Mouse (Mus musculus) urinary bladder, adult 2 months (tissue): Measurements from ENCODE around the gene C330007P06Rik. TPM values are rescaled to one million over a fixed set of nuclear protein-coding genes. Genes with fewer than 3 reads are reported as not detected.

Source experiments
- DNase-seq: peaks from one replicate; pipeline ENCODE4 v3.0.0; 2022; ENCODE audit warnings: low spot score
- polyA plus RNA-seq: library from polyadenylated mRNA; depleted of rRNA; stranded (reverse); fragments of >200 nt; gene quantifications from 2 replicates; pipeline ENCODE4 v1.2.3, GENCODE M21; 2012

Gene C330007P06Rik
- polyA plus RNA-seq, 1 experiment, result 15.9 TPM

DNA sequence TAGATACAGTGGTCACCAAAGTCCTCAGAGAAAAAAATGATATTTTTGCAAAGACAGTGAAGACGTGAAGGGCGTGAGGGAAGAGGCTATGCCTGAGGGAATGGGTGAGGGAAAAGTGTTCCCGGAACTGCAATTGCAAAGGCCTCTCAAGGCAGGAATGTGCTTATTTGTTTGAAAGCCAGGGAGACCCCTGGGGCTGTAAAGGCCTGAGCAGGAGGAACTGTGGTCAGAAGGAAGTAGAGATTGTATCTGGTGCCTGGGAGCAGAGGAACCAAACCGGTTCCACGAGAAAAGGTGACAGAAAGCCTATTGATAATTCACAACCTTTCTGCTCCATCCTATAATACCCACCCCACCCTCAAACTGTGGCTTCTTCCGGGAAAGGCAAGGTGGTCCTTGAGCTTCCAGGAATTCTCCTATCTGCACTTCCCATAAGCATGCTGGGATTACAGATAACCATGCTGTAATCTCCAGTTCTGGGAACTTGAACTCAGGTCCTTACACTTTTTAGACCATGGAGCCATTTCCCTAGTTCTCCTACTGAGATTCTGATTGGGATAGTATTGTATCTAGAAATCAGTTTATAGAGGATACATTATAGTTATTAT lies 36.7 kb downstream of the C330007P06Rik start:
- DNase-seq, result no peak

DNA sequence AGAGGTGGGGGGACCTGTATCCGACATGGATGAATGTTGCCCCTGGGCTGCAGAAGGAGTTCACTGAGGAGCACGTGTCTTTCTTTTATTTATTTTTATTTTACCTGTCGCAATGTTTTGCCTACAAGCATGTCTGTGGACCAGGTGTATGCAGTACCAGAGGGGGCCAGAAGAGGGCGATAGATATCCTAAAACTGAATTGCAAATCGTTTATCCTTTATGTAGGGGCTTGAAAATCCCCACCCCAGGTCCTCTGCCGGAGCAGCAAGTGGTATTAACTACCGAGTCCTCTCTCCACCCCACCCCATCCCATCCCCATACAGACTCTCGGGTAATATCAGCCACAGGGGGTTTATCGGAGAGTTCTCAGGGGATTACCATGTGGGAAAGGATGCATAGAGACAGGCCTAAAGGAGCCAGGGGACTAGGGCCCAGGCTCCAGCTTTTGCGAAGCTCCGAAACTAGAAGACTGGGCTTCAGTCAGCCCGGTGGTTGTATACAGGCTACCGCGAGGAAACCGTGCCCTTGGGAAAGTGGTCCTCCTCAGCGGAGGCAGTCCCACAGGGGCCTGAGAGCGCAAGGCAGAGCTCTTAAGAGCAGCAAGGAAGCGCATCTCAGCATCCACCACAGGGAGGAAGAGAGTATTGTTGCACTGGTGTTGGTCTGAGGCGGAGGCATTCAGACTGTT lies 40.4 kb downstream of the C330007P06Rik start:
- peak; percentile 44 for DNase-seq

DNA sequence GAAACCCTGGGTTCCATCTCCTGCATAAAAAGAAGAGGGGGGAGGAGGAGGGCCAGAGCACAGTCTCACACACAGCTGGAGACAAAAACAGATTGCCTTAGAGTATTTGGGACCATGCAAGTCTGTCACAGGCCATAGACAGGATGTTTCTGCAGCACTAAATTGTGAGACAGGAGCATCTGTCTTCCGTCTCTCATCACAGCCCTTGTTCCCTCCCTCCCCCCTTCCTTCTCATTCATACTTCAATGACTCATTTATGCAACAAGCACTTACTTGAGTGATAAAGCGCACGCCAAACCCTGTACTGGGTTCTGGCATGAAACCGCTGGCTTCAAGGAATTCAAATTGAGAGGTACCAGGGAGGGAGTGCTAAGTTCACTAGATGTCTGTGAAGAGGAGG lies 42.3 kb downstream of the C330007P06Rik start:
- no peak for DNase-seq

DNA sequence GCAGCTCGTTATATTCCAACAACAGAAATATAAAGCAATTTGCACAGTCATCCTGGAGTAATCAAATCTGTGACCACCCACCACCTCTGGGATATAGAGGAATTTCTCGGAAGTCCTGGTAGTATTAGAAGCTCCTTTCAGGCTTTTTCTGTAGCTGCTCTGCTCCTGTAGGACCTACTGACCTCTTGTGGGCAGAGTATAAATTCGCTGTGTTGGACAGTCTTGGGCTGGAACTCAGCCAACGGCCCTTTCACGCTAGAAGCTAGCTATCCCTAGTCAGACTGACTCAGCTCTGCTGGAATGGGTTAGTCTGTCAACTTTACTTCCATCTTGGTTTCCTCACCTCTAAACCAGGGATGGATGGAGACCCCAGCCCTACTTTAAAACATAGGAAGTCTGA lies 43.6 kb downstream of the C330007P06Rik start:
- DNase-seq, result no peak

DNA sequence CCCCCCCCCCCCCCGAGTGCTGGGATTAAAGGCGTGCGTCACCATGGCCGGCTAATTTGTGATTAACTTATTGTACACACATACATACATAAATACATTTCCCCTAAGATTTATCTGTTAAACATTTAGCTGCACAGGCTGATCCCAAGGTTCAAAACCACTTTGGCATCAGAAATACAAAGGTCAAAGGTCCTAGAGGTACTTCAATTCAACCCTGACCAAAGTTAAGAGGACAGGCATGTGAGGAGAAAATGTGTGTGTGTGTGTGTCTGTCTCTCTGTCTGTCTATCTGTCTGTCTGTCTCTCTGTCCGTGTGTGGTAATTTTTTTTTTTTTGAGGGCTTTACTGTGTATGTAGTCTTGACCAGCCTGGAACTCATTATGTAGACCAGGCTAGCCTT lies 47.0 kb downstream of the C330007P06Rik start:
- DNase-seq, result no peak

DNA sequence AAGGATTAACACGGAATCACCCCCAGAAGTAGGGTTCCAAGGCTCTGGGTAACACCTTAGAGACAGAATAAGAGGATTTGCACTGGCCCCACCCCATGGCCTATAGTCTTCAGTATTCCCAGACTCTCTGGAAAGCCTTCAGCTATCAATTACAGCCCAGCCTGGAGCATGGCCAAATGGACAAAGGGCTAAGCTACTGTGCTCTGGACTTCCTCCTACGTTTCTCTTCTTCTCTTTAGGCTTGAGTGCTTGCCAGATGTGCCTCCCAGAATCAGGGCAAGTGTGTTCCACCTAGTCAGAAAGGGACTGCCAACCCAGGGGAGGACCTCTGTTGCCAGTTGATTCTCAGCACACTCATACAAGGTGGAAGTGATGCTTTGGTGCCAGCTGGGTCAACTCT lies 48.9 kb downstream of the C330007P06Rik start:
- DNase-seq, result no peak

DNA sequence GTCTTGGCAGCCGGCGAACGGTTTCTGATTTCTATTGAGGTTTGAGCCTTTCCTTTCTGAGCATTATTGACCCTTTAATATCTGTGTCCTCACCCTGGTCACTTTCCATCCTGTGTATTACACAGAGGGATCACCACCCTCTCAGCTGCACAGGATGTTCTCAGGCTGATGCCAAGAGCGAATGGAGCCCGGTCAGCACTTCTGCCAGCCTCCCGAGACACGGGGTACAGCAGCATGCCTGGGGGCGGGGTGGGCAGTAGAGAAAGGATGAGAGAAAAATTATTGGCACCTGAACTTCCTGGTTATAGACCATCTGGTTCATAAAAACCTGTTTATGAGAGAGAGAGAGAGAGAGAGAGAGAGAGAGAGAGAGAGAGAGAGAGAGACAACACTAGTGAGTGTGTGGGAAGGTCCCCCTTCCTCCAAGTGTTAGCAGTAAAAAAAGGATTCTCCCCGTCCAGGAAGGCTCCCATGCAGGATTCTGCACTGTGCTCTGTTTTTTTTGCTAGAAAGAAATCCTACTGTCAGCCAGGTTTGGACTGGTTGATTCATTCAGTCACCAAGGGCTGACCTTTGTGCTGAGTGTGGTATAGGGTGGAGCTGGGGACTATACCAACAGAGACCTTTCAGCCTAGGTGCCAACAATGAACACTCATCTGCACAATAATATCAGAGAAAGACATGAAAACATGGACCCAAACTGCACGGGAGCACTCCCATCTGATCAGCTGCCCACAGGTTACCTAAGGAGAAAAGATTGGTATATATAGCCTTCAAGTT lies 49.8 kb downstream of the C330007P06Rik start:
- DNase-seq, result no peak

DNA sequence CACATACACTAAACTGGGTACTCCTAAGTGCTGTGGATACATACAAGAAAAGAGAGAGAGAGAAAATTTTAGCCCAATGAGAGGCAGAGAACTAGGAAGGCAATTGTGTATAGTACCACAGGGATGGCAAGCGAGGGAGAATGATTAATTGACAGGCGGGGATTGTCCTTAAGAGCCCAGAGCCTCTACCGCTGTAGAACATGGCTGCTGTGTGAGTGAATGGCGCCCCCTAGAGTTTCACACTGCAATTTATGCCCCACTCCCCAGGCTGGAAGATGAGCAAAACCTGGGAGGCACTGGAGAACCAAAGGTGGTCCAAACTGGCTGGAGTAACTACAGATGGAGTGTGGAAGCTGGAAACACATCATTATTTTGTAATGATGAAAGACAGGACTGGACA lies 53.7 kb downstream of the C330007P06Rik start:
- no peak for DNase-seq

DNA sequence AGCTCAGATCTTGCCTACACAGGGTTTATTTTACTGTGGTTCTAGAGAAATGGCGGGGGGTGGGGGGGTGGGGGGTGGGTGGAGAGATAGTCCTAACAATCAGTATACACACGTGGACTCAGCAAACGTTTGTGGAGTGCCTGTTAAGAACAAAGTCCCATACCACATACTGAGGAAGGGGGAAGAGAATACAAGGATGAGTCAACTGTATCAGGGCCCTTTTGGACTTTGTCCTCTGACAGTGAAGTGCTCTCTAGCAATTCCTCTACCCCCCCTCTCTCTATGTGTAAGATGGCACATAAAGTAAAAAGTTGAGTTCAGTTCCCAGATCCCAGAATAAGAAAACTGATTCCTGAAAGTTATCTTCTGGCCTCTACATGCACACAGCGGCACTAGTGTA lies 54.3 kb downstream of the C330007P06Rik start:
- no peak for DNase-seq

DNA sequence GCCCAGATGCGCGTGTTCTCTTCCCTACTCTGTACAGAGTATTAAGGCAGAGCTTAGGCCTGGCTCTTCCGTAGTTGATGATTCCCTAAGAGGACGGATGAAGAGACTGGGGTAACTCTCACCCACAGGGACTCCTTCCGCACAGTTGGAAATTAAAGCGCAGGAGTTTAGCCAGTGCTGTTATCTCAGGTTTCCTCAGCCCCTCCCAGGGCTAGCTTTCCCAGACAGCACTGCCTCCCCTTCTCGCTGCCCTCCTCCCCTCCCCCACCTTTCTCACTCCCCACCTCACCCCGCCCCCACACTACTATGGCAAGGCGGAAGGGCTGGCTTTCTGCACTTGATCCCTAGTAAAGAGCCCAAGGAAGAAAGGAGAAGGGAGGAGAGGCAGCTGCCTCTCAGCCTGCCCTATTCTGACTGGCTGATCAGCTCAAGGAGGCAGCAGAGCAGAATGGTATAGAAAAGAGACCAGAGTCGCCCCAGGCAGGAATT lies 56.9 kb downstream of the C330007P06Rik start:
- no peak for DNase-seq

DNA sequence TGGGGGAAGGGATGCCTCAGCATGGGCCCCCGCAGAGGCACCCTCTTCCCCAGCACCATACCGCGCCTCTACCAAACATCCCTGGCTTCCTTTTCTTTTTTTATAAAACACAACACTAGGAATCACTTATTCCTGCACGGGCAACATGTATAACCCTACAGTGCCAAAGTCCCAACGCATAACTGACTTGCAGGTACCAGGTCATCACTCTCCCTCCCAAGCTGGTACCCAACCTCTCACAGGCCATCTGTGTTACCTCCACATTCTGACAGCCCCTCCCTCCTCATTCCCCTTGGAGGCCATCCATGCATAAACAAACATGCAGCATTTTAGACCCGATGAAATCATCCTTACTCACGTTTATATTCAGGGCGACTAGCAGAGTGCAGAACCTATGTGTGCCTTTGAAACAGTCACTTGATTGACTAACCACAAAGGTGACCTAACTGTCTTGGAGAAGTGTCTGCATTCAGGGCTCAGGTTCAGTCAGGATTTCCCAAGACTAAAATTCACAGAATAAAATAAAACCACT lies 57.5 kb downstream of the C330007P06Rik start:
- DNase-seq, result no peak

DNA sequence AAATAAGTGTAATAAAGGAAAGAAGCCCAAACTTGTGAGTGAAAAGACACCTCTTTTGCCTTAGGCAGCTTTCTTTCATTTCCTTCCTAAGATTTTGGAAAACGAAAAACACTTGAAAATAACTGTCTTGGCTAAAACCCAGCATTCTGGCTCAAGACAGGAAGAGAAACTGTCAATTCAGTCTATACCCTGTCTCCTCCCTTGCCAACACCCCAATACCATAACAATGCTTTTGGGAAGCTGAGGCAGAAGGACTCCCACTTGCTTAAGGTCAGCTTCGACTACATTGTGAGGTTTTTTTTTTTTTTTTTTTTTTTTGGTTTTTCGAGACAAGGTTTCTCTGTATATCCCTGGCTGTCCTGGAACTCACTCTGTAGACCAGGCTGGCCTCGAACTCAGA lies 58.5 kb downstream of the C330007P06Rik start:
- no peak for DNase-seq

DNA sequence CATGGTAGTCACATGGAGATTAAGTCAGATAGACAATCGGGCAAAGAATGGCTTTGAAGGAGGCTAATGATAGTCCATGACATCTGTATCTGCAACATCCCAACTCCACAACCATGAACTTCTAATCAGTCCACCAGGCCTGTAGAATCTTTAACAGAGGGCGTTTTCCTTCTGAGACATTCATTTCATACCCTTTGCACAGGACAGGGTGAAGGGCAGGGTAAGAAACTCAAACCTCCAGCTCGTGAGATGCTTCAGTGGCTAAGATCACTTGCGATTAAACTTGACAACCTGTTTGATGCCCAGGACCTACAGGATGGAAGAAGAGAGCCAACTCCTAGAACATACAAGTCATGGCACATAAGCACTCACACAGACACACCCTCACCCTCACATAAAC lies 58.9 kb downstream of the C330007P06Rik start:
- no peak for DNase-seq

DNA sequence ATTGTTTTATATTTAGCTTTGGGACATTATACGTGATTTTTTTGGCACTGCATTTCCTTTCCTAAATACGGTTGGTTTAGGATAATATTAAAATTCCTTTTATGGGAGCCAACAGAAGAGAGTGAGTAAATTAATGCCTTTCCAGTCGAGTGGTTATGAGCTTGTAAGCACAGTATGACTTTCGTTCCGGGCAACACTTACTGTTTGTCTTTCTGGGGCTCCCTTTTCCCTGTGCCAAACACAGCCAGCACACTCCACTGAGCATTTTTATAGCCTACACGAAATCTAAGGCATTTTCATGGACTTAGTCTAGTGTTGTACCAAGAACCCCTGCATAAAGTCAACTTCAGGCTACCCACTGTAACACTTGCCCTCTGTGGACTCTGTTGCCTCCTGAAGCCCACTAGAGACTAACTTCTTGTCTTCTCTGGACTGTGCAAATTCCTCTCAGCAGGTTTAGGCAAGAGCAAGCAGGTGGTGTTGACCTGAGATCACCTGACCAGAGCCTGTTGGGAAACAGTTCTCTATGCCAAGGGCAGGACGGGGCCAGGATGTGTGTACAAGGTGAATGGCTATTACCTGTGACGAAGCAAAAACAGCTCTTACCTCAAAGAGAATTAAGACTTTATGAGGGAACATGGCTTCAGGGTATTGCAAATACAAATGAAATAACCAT lies 59.6 kb downstream of the C330007P06Rik start:
- DNase-seq, result no peak

DNA sequence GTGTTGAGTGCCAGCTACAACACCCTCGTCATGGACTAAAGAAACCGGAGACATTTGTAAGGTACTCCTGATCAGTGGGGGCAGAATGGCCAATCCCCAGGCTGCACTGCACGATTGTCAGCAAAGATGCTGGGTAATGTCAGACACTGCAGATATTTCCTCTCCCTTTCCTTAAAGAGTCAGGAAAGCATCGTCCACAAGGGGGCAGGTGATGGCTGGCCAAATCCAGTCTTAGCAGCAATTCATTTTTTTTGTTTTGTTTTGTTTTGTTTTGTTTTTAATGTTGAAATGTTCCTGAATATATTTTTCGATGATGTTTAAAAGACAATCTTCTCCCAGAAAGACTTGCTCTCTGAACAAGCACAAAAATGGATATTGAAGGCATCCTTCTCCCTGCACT lies 62.5 kb downstream of the C330007P06Rik start:
- no peak for DNase-seq

DNA sequence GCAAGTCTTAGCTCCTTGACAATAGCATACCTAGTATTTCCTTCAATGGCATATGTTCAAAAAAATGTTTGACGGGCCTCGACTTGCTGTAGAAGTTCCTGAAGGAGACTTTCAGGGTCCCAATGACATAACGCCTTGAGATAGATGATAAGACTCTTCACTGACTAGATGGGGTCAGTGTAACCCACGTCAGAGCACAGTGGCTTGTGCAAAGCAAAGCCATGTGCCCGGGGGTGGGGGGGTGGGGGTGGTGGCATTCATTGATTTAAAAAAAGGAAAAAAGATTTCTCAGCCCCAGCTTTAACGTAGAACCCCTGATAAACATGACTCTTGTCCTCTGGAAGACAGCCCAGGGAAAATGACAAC lies 65.6 kb downstream of the C330007P06Rik start:
- DNase-seq, result no peak

DNA sequence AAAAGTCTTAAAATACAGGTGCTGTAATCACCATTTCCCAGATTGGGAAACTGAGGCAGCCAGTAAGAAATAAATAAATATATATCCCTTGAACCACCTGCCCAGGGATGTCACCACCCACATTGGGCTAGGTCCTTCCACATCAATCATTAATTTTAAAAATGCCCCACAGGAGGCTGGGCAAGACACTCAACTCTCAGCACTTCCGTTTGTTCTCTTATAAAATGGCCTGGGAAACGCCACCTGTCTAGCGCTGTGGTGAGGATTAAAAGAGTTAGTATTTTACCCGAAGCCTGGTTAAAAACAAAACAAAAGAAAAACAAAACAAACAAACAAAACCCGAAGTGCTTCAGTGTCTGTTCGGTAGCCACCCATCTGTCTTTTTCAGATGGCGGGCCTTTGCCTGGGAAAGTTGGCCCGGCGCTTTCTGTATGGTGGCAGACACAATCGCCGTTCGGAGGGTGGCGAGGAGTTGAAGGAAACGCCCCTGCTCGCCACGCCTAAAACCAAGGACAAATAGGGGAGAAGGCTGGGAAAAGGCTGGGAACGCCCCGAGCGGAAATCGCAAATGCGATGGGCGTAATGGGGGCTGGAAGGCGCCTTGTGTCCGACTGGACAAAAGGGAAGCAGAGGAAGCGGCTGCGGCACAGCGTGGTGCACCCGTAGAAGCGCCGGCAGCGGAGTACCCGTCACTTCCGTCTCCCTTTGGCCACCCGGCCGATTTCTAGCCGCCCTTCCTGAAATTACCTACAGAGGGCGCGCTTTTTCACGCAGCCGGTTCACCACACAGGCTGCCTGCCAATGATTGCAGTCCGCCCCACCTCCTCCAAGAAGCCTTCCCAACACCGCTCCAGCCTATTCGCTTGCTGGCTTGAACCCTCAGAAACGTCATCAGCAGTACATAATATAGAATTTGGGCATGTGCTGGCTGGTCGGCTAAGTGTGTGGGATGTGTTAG lies 66.3 kb downstream of the C330007P06Rik start:
- peak; percentile 64 for DNase-seq

DNA sequence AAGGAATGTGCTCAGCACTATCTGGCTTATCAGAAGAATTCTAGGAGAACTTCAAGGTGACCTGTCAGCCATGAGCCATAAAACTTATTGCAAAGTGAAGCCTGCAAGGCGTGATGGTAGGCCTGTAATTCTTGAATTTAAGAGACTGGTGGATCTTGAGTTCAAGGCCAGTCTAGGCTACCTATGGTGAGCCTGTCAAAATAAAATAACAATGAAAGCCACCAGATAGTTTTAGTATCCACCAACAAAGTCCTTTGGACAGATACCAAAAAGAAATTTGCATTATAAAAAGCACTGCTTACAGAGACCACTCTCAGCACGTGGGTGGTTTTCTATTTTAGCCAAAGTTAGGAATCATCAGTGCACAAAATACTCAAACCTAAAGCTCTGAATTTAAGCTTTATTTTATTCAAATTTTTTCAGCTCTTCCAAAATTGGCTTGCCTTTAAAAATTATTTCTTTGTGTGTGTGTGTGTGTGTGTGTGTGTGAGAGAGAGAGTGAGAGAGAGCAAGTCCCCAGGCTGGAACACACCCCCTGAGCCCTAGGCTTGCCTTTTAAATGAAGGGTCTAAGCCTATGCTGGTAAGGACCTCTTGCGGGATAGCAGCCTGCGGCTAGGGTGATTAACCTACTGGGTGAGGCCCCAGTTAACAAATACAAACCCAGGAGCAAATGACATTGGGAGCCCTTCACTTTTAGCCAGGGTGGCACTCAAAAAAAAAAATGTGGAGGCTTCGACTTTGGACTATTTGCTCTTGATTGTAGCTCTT lies 68.3 kb downstream of the C330007P06Rik start:
- DNase-seq, result no peak

DNA sequence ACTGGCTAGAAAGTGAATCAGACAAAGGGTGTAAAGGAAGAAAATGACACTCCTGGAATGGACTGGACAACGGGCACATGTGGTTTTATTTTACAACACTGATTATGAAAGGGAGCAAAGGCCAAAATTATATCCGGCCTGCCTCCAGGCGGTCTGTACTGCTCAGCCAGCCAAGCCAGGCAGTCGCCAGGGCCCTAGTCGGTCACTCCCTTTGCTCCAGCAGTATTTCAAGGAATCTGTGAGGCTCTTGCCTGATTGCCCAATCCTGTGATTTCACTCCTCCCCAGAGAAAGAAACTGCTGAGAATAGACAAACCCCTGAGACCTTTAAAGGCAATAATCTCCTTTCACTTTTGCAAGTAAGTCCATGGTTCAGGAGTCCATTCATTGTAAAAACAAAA lies 69.7 kb downstream of the C330007P06Rik start:
- DNase-seq, result no peak

DNA sequence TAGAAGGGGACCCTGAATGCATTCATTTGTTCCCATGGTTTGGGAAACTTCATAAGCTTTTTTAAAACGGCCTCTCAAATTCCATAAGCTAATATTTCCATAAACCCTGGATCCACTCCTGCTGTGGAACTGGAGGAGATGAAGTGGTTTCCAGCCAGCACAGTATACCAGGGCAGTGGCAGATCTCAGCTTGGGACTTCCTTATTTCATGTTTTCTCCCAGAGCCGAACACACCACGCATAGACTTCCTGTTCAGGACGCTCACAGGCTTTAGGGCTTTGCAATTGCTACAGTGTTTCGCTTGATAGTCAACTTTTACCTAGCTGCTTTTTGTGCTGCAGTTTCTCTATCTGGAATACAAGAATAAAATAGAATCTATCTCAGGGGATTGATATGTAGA lies 70.7 kb downstream of the C330007P06Rik start:
- DNase-seq, result no peak
